Mouse (Mus musculus) heart, adult 9 months (tissue): Measurements from ENCODE around the gene Zzz3.
A peak's percentile ranks its signal among the peaks of the same experiment; 100 is the strongest.
"Not testable (repeated sequence)": the region's sequence is repeated elsewhere in the genome, so short reads cannot be mapped to it uniquely, and the experiment has no call there.

Experiments used
- DNase-seq, 2 experiments: peaks; one replicate each; pipeline ENCODE4 v3.0.0; 2022; ENCODE audit warnings: low spot score in 2 of 2

Zzz3 gene

GRCm38 (mm10) chr3:152400875-152401274 lies 5.6 kb downstream of the Zzz3 start:
- no peak for DNase-seq

GRCm38 (mm10) chr3:152401964-152402670 lies 6.8 kb downstream of the Zzz3 start:
- DNase-seq = peak; percentile 77 to 81

GRCm38 (mm10) chr3:152402671-152403066 lies 7.4 kb downstream of the Zzz3 start:
- DNase-seq = no peak

- DNase-seq = no peak
Observed at GRCm38 (mm10) chr3:152403827-152404226, 8.6 kb downstream of the Zzz3 start.

GRCm38 (mm10) chr3:152405420-152405819 lies 10.1 kb downstream of the Zzz3 start:
- DNase-seq = no peak

- no peak for DNase-seq
Observed at GRCm38 (mm10) chr3:152405978-152406640, 10.8 kb downstream of the Zzz3 start.

GRCm38 (mm10) chr3:152410980-152411551 lies 15.8 kb downstream of the Zzz3 start:
- no peak for DNase-seq

GRCm38 (mm10) chr3:152412362-152412761 lies 17.1 kb downstream of the Zzz3 start:
- DNase-seq = no peak

- no peak for DNase-seq
Observed at GRCm38 (mm10) chr3:152428925-152429324, 33.7 kb downstream of the Zzz3 start.

- DNase-seq = no peak
Observed at GRCm38 (mm10) chr3:152432677-152433076, 37.4 kb downstream of the Zzz3 start.

- DNase-seq = no peak
Observed at GRCm38 (mm10) chr3:152435590-152435989, 40.3 kb downstream of the Zzz3 start.

GRCm38 (mm10) chr3:152438068-152438467 lies 42.8 kb downstream of the Zzz3 start:
- no peak for DNase-seq

- no peak for DNase-seq
Observed at GRCm38 (mm10) chr3:152442795-152443194, 47.5 kb downstream of the Zzz3 start.

- no peak for DNase-seq
Observed at GRCm38 (mm10) chr3:152444114-152444513, 48.8 kb downstream of the Zzz3 start.

GRCm38 (mm10) chr3:152446966-152447365 lies 51.7 kb downstream of the Zzz3 start:
- DNase-seq = no peak

- DNase-seq = no peak
Observed at GRCm38 (mm10) chr3:152453163-152453562, 57.9 kb downstream of the Zzz3 start.

GRCm38 (mm10) chr3:152457308-152458035 lies 62.2 kb downstream of the Zzz3 start:
- DNase-seq = peak; percentile 9 to 32

- DNase-seq = not testable (repeated sequence)
Observed at GRCm38 (mm10) chr3:152458875-152459274, 63.6 kb downstream of the Zzz3 start.

GRCm38 (mm10) chr3:152460802-152461201 lies 65.5 kb downstream of the Zzz3 start:
- no peak for DNase-seq

GRCm38 (mm10) chr3:152462038-152462547 lies 66.8 kb downstream of the Zzz3 start:
- no peak for DNase-seq

GRCm38 (mm10) chr3:152462900-152463299 lies 67.6 kb downstream of the Zzz3 start:
- no peak for DNase-seq

- no peak for DNase-seq
Observed at GRCm38 (mm10) chr3:152464462-152464861, 69.2 kb downstream of the Zzz3 start.
